Comparison of ENCODE assay signal across 20 mouse cellular contexts in the genomic region with DNA sequence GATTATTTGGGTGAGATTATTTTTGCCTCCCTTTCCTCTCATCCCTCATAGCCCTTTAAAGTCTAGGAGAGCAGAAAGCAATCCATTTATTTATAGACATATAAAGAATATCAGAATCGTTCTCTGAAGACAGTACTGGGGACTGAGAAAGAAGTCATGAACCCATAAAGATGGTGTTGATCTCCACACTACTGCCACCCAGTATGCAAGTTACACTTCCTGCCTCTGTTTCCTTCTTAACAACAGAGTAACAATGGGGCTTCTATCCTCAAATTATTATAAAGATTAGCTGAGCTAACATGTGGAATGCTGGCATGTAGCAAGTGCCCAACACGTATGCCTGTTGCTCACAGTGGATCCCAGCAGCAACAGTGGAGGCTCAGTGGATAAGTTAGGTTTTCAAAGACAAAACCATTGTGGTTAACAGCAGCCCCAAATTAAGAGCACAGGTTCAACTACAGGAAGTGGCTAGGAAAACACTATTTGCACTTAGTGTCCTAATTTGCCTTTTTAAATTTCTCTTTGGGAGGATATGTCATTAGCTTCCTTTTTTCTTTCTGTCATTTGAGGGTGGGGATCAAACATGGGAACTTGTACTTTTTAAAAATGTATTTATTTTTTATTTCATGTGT. TPM values are rescaled to one million over a fixed set of nuclear protein-coding genes. Genes with fewer than 3 reads are reported as not detected.
DNase-seq lines count a peak whose midpoint lies in the region; ATAC-seq lines count a peak whose summit lies in the region.
"Had no signal": no experiment of that assay in that cellular context is flagged by ENCODE, and none has a peak within 500 bp of the region (broad histone marks: within the 10 kb centered on the region; RNA-seq: fewer than 3 reads in every experiment).

No protein-coding gene starts in this region.

- no peaks in the 10 kb centered on the region for H3K9me3 ChIP-seq in limb, embryonic 11.5 days (ENCODE audit: control insufficient read depth, low read length)
- H3K9me3 ChIP-seq in limb, embryonic 10.5 days (replicated peaks) = no peaks in the 10 kb centered on the region
- H3K9me3 ChIP-seq: embryonic facial prominence, embryonic 12.5 days; forebrain, embryonic 15.5 days; heart, embryonic 10.5 days; heart, embryonic 15.5 days; hindbrain, embryonic 13.5 days had no signal

- H3K27ac ChIP-seq in limb, embryonic 11.5 days (replicated peaks; ENCODE audit: low read depth, low read length) = no peak overlapping the region
- no peak overlapping the region for H3K27ac ChIP-seq in limb, embryonic 10.5 days
- H3K27ac ChIP-seq: embryonic facial prominence, embryonic 12.5 days; forebrain, embryonic 15.5 days; heart, embryonic 10.5 days; heart, embryonic 15.5 days; hindbrain, embryonic 13.5 days had no signal

- ATAC-seq in limb, embryonic 11.5 days (ENCODE audit: insufficient number of reproducible peaks, low FRiP score, low TSS enrichment, low read depth) = no peak
- ATAC-seq: activated CD4-positive, CD25-positive, alpha-beta regulatory T cell, adult 4 months; forebrain, embryonic 15.5 days had no signal

- H3K27me3 ChIP-seq in limb, embryonic 11.5 days (ENCODE audit: control insufficient read depth, insufficient read depth, low read length) = no peaks in the 10 kb centered on the region
- H3K27me3 ChIP-seq in limb, embryonic 10.5 days (ENCODE audit: low read depth, poor library complexity, severe bottlenecking) = no peaks in the 10 kb centered on the region
- no peaks in the 10 kb centered on the region for H3K27me3 ChIP-seq in splenic B cell, adult 2 months (ENCODE audit: control insufficient read depth, insufficient read depth, low read length, poor library complexity, severe bottlenecking)
- H3K27me3 ChIP-seq: embryonic facial prominence, embryonic 12.5 days; forebrain, embryonic 15.5 days; heart, embryonic 15.5 days; hindbrain, embryonic 13.5 days had no signal

- no peak overlapping the region for H3K4me3 ChIP-seq in limb, embryonic 11.5 days (ENCODE audit: low read depth, low read length)
- no peak overlapping the region for H3K4me3 ChIP-seq in limb, embryonic 10.5 days
- H3K4me3 ChIP-seq: embryonic facial prominence, embryonic 12.5 days; forebrain, embryonic 15.5 days; heart, embryonic 10.5 days; heart, embryonic 15.5 days; hindbrain, embryonic 13.5 days had no signal

- H3K36me3 ChIP-seq in limb, embryonic 11.5 days (ENCODE audit: control insufficient read depth, insufficient read depth, low read length) = no peaks in the 10 kb centered on the region
- no peaks in the 10 kb centered on the region for H3K36me3 ChIP-seq in limb, embryonic 10.5 days
- no peaks in the 10 kb centered on the region for H3K36me3 ChIP-seq in splenic B cell, adult 2 months (ENCODE audit: control insufficient read depth, insufficient read depth, low read length, poor library complexity, severe bottlenecking)
- H3K36me3 ChIP-seq: embryonic facial prominence, embryonic 12.5 days; forebrain, embryonic 15.5 days; heart, embryonic 10.5 days; heart, embryonic 15.5 days had no signal

- DNase-seq in limb, embryonic 11.5 days (ENCODE audit: low spot score) = peak; percentile 12
- no peak for DNase-seq in limb, embryonic 10.5 days (ENCODE audit: low spot score)
- peak; percentile 18 for DNase-seq in CD4-positive helper T cell, adult 2 months (ENCODE audit: low read depth, low spot score)
- DNase-seq in induced T-regulatory cell, adult 2 months (ENCODE audit: low read depth) = peak; percentile 38
- peak; percentile 11 for DNase-seq in splenic B cell, adult 2 months (ENCODE audit: low read depth, low spot score)
- DNase-seq in right cerebral cortex, postnatal 10 days (ENCODE audit: low spot score in 2 of 2) = no peak
- DNase-seq in right cerebral cortex, postnatal 36 days (ENCODE audit: low spot score in 2 of 2) = no peak
- DNase-seq: adrenal gland, postnatal 14 days; cerebellum, adult 11-12 months; cerebellum, adult 9-10 months; cerebellum, postnatal 25 days; gastrocnemius, postnatal 10 days; heart, adult 18-20 months; heart, postnatal 14 days had no signal

- H3K9ac ChIP-seq in limb, embryonic 11.5 days (ENCODE audit: low read length) = no peak overlapping the region
- H3K9ac ChIP-seq: embryonic facial prominence, embryonic 12.5 days; forebrain, embryonic 15.5 days; heart, embryonic 15.5 days; hindbrain, embryonic 13.5 days had no signal

- WGBS in limb, embryonic 11.5 days = 82% methylated on average over 2 of the region's 2 CpGs
- 91% methylated on average over 2 of the region's 2 CpGs for WGBS in limb, embryonic 10.5 days

- H3K4me2 ChIP-seq in limb, embryonic 11.5 days (ENCODE audit: low read depth, severe bottlenecking) = no peak overlapping the region
- H3K4me2 ChIP-seq: embryonic facial prominence, embryonic 12.5 days; forebrain, embryonic 15.5 days; heart, embryonic 15.5 days; hindbrain, embryonic 13.5 days had no signal

- no peaks in the 10 kb centered on the region for H3K4me1 ChIP-seq in limb, embryonic 11.5 days (ENCODE audit: control insufficient read depth, insufficient read depth, low read length)
- no peaks in the 10 kb centered on the region for H3K4me1 ChIP-seq in limb, embryonic 10.5 days
- H3K4me1 ChIP-seq: embryonic facial prominence, embryonic 12.5 days; forebrain, embryonic 15.5 days; hindbrain, embryonic 13.5 days had no signal

RNA-seq across cellular contexts. Expression of a gene that starts 23.7 kb away (rescaled TPM):
- polyA plus RNA-seq in limb, embryonic 11.5 days (2014; fragmentation: Nextera tagmentation; extraction: Ambion mirVana) = 29.5 and 29.8 TPM in 2 replicates
- 38.6 and 51.9 TPM in 2 replicates for polyA plus RNA-seq in limb, embryonic 10.5 days (2016; fragmentation: Nextera tagmentation; extraction: Ambion mirVana)

RNA-seq across cellular contexts. Expression of a gene that starts 24.0 kb away (rescaled TPM):
- 136 and 139 TPM in 2 replicates for polyA plus RNA-seq in limb, embryonic 11.5 days (2014; fragmentation: Nextera tagmentation; extraction: Ambion mirVana)
- 98.9 and 118 TPM in 2 replicates for polyA plus RNA-seq in limb, embryonic 10.5 days (2016; fragmentation: Nextera tagmentation; extraction: Ambion mirVana)

Comparison
In these comparisons a context has a peak if more than half of its experiments do, and no peak if none do; other contexts are left out.
1. DNase-seq: peak in limb, embryonic 11.5 days (single experiment), CD4-positive helper T cell, adult 2 months (single experiment), induced T-regulatory cell, adult 2 months (single experiment) and splenic B cell, adult 2 months (single experiment); none in limb, embryonic 10.5 days (single experiment), right cerebral cortex, postnatal 10 days (0 of 2) and right cerebral cortex, postnatal 36 days (0 of 2).